Mouse (Mus musculus): Measurements from ENCODE around the gene Copz1. TPM values are rescaled to one million over a fixed set of nuclear protein-coding genes. Genes with fewer than 3 reads are reported as not detected.

The Copz1 gene
- total and polyA plus RNA-seq, 2 experiments from 2014 or later = 109 to 124 TPM

- Histone ChIP-seq H3K9ac (replicated peaks; ENCODE audit: low read depth, low read length) (0 out of 2 replicates have a peak overlapping the region, but pooled peaks have one; percentile 7), H3K4me2 (ENCODE audit: low read depth, low read length) (peak overlapping the region; percentile 34; the same call in 1 of the 2 replicates), H3K36me3 (replicated peaks; ENCODE audit: control insufficient read depth, insufficient read depth, low read length) (peaks cover 37% of the 10 kb centered on the region), H3K27ac (ENCODE audit: low read depth) (peak overlapping the region; percentile 22; the same call in 1 of the 2 replicates), H3K4me3 (ENCODE audit: low read depth, low read length) (no peak overlapping the region), H3K4me1 (ENCODE audit: control insufficient read depth, insufficient read depth) (peaks cover 12% of the 10 kb centered on the region), H3K27me3 (ENCODE audit: control insufficient read depth, insufficient read depth, low read length) (no peaks in the 10 kb centered on the region), H3K9me3 (replicated peaks; ENCODE audit: control insufficient read depth, low read length) (no peaks in the 10 kb centered on the region)
- no peak for ATAC-seq (ENCODE audit: insufficient read depth, low read depth)
- TF ChIP-seq EP300 (IDR thresholded peaks at IDR 0.05; ENCODE audit: low read depth) (no peak), CTCF (IDR thresholded peaks at IDR 0.05; ENCODE audit: low read depth) (no peak)
- whole genome bisulfite sequencing = 29% methylated on average over 2 of the region's 2 CpGs
- DNase-seq (ENCODE audit: low spot score) = no peak
Observed at GRCm38 (mm10) chr15:103300560-103300959, 28.0 kb downstream of the Copz1 start.

- no peak for DNase-seq (ENCODE audit: low spot score)
- Histone ChIP-seq H3K9me3 (replicated peaks; ENCODE audit: control insufficient read depth, low read length) (no peaks in the 10 kb centered on the region), H3K36me3 (replicated peaks; ENCODE audit: control insufficient read depth, insufficient read depth, low read length) (peaks cover 33% of the 10 kb centered on the region), H3K4me1 (ENCODE audit: control insufficient read depth, insufficient read depth) (peaks cover 12% of the 10 kb centered on the region), H3K4me2 (ENCODE audit: low read depth, low read length) (no peak overlapping the region), H3K27ac (ENCODE audit: low read depth) (peak overlapping the region; percentile 22; the same call in 1 of the 2 replicates), H3K27me3 (ENCODE audit: control insufficient read depth, insufficient read depth, low read length) (no peaks in the 10 kb centered on the region), H3K4me3 (ENCODE audit: low read depth, low read length) (no peak overlapping the region), H3K9ac (replicated peaks; ENCODE audit: low read depth, low read length) (no peak overlapping the region)
- WGBS = 59% methylated on average over 2 of the region's 2 CpGs
- no peak for ATAC-seq (ENCODE audit: insufficient read depth, low read depth)
- no peak for TF ChIP-seq CTCF (IDR thresholded peaks at IDR 0.05; ENCODE audit: low read depth)
- no peak for TF ChIP-seq EP300 (IDR thresholded peaks at IDR 0.05; ENCODE audit: low read depth)
Observed at GRCm38 (mm10) chr15:103301046-103301445, 28.5 kb downstream of the Copz1 start.

GRCm38 (mm10) chr15:103301547-103302340, 29.2 kb downstream of the Copz1 start:
- H3K27ac ChIP-seq (ENCODE audit: low read depth) = no peak overlapping the region
- TF ChIP-seq CTCF (IDR thresholded peaks at IDR 0.05; ENCODE audit: low read depth) (no peak), EP300 (IDR thresholded peaks at IDR 0.05; ENCODE audit: low read depth) (no peak)
- H3K4me1 ChIP-seq (ENCODE audit: control insufficient read depth, insufficient read depth) = peaks cover 12% of the 10 kb centered on the region
- no peak overlapping the region for H3K4me3 ChIP-seq (ENCODE audit: low read depth, low read length)
- WGBS = 48% methylated on average over 5 of the region's 5 CpGs
- no peak overlapping the region for H3K4me2 ChIP-seq (ENCODE audit: low read depth, low read length)
- no peaks in the 10 kb centered on the region for H3K27me3 ChIP-seq (ENCODE audit: control insufficient read depth, insufficient read depth, low read length)
- ATAC-seq (ENCODE audit: insufficient read depth, low read depth) = no peak
- H3K9ac ChIP-seq (replicated peaks; ENCODE audit: low read depth, low read length) = no peak overlapping the region
- no peaks in the 10 kb centered on the region for H3K9me3 ChIP-seq (replicated peaks; ENCODE audit: control insufficient read depth, low read length)
- peaks cover 27% of the 10 kb centered on the region for H3K36me3 ChIP-seq (replicated peaks; ENCODE audit: control insufficient read depth, insufficient read depth, low read length)
- DNase-seq (ENCODE audit: low spot score) = no peak

GRCm38 (mm10) chr15:103302341-103303021, 30.0 kb downstream of the Copz1 start:
- H3K4me3 ChIP-seq (ENCODE audit: low read depth, low read length) = no peak overlapping the region
- ATAC-seq (ENCODE audit: insufficient read depth, low read depth) (no peak), DNase-seq (ENCODE audit: low spot score) (no peak)
- H3K9me3 ChIP-seq (replicated peaks; ENCODE audit: control insufficient read depth, low read length) = no peaks in the 10 kb centered on the region
- H3K9ac ChIP-seq (replicated peaks; ENCODE audit: low read depth, low read length) = no peak overlapping the region
- H3K4me1 ChIP-seq (ENCODE audit: control insufficient read depth, insufficient read depth) = peaks cover 12% of the 10 kb centered on the region
- WGBS = 62% methylated on average over 6 of the region's 6 CpGs
- H3K4me2 ChIP-seq (ENCODE audit: low read depth, low read length) = no peak overlapping the region
- no peaks in the 10 kb centered on the region for H3K27me3 ChIP-seq (ENCODE audit: control insufficient read depth, insufficient read depth, low read length)
- no peak overlapping the region for H3K27ac ChIP-seq (ENCODE audit: low read depth)
- TF ChIP-seq EP300 (IDR thresholded peaks at IDR 0.05; ENCODE audit: low read depth) (no peak), CTCF (IDR thresholded peaks at IDR 0.05; ENCODE audit: low read depth) (no peak)
- peaks cover 19% of the 10 kb centered on the region for H3K36me3 ChIP-seq (replicated peaks; ENCODE audit: control insufficient read depth, insufficient read depth, low read length)

- Histone ChIP-seq H3K4me2 (ENCODE audit: low read depth, low read length) (peak overlapping the region; percentile 87), H3K9me3 (replicated peaks; ENCODE audit: control insufficient read depth, low read length) (no peaks in the 10 kb centered on the region), H3K27me3 (ENCODE audit: control insufficient read depth, insufficient read depth, low read length) (0 out of 2 replicates have a peak, but pooled peaks cover 2% of the 10 kb centered on the region), H3K36me3 (replicated peaks; ENCODE audit: control insufficient read depth, insufficient read depth, low read length) (peaks cover 3% of the 10 kb centered on the region), H3K4me3 (ENCODE audit: low read depth, low read length) (peak overlapping the region; percentile 61; the same call in 1 of the 2 replicates), H3K4me1 (ENCODE audit: control insufficient read depth, insufficient read depth) (peaks cover 12% of the 10 kb centered on the region), H3K27ac (ENCODE audit: low read depth) (peak overlapping the region; percentile 74), H3K9ac (replicated peaks; ENCODE audit: low read depth, low read length) (peak overlapping the region; percentile 54; the same call in 1 of the 2 replicates)
- WGBS = 14% methylated on average over 8 of the region's 8 CpGs
- ATAC-seq (ENCODE audit: insufficient read depth, low read depth) (no peak), DNase-seq (ENCODE audit: low spot score) (no peak)
- TF ChIP-seq EP300 (IDR thresholded peaks at IDR 0.05; ENCODE audit: low read depth) (no peak), CTCF (IDR thresholded peaks at IDR 0.05; ENCODE audit: low read depth) (no peak)
Observed at GRCm38 (mm10) chr15:103303916-103304615, 31.6 kb downstream of the Copz1 start.

All from heart, postnatal 0 days (tissue).